Mouse (Mus musculus) liver, adult 2 months (tissue): ENCODE measurements around the gene Dusp1.

Experiments
- CTCF ChIP-seq: fragments of 200-500 bp; IDR thresholded peaks from 2 replicates; pipeline ENCODE4 v1.5.1; 2011; ENCODE audit warnings: low read depth, low read length, control low read depth
- POLR2A ChIP-seq: fragments of 200-500 bp; IDR thresholded peaks from 2 replicates; pipeline ENCODE4 v1.6.1; 2011; ENCODE audit warnings: low read length, control low read depth; ENCODE audit not compliant: insufficient read depth; ENCODE audit errors: extremely low read depth

DNA sequence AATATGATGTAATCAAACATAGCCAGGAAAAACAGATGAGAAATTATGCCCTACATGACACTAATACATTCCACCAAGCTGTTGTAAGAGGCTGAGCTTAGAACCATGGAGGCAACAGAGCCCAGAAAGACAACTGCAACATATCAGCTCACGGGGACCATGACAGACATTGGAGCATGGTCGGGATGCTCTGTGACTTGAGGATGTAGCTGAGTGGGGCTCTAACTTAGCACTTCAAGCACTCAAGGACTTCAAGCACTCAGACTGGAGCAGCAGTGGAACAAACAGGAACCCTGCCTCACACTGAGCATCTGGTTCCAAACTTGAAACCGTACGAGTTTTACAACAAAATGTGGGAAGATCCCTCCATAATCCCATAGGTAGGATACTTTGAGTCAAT, 46.3 kb downstream of the Dusp1 start:
- TF ChIP-seq POLR2A (no peak), CTCF (no peak)
